Mouse (Mus musculus) forebrain, embryonic 13.5 days (tissue): ENCODE results near the gene Golga2. TPM values are rescaled to one million over a fixed set of nuclear protein-coding genes. Genes with fewer than 3 reads are reported as not detected.

Source experiments
- ATAC-seq: fragments of 200-750 bp; cut with Nextera tagmentation; 2 replicates; pipeline ENCODE4 v1.8.0; 2017
- H3K27ac ChIP-seq: fragments of 300-500 bp; sonication (generic); 2 replicates; pipeline ENCODE4 v1.5.1; 2015; ENCODE audit warnings: inconsistent platforms, mild to moderate bottlenecking, moderate library complexity
- H3K27me3 ChIP-seq: fragments of 300-500 bp; sonication (generic); 2 replicates; pipeline ENCODE4 v1.6.1; 2015; ENCODE audit warnings: mild to moderate bottlenecking, inconsistent platforms
- H3K36me3 ChIP-seq: fragments of 300-500 bp; sonication (generic); 2 replicates; pipeline ENCODE4 v1.6.1; 2015; ENCODE audit warnings: mild to moderate bottlenecking, inconsistent platforms; ENCODE audit not compliant: poor library complexity, severe bottlenecking
- H3K4me1 ChIP-seq: fragments of 300-500 bp; sonication (generic); 2 replicates; pipeline ENCODE4 v1.6.1; 2015; ENCODE audit warnings: inconsistent platforms
- H3K4me2 ChIP-seq: fragments of 300-500 bp; sonication (generic); 2 replicates; pipeline ENCODE4 v1.6.1; 2015; ENCODE audit warnings: inconsistent platforms, mild to moderate bottlenecking, moderate library complexity
- H3K4me3 ChIP-seq: fragments of 300-500 bp; sonication (generic); 2 replicates; pipeline ENCODE4 v1.5.1; 2015; ENCODE audit warnings: mild to moderate bottlenecking, inconsistent platforms
- H3K9ac ChIP-seq: fragments of 300-500 bp; sonication (generic); 2 replicates; pipeline ENCODE4 v1.6.1; 2015; ENCODE audit warnings: mild to moderate bottlenecking, inconsistent platforms
- H3K9me3 ChIP-seq: fragments of 300-500 bp; sonication (generic); replicated peaks from 2 replicates; pipeline ENCODE4 v1.6.1; 2016; ENCODE audit warnings: inconsistent platforms
- WGBS: fragments of 180-500 bp; shearing (Covaris S2); methylation state at CpG from one replicate; pipeline ENCODE4 v1.1.7; 2015; 5-methylcytosine and 5-hydroxymethylcytosine counted together
- polyA plus RNA-seq: library from polyadenylated mRNA; unstranded; fragments of >200 nt; fragmentation: Nextera tagmentation; extraction: Ambion mirVana; gene quantifications from 2 replicates; pipeline ENCODE4 v1.2.1, GENCODE M21; 2015

Gene Golga2
- polyA plus RNA-seq, 1 experiment from 2014 or later: 20.5 TPM

- Histone ChIP-seq H3K4me2 (no peak overlapping the region), H3K4me3 (no peak overlapping the region), H3K4me1 (peaks cover 17% of the 10 kb centered on the region), H3K36me3 (peaks cover 68% of the 10 kb centered on the region), H3K27me3 (no peaks in the 10 kb centered on the region), H3K9me3 (no peaks in the 10 kb centered on the region), H3K9ac (no peak overlapping the region), H3K27ac (no peak overlapping the region)
- no peak for ATAC-seq
- 93% methylated on average over 11 of the region's 11 CpGs for WGBS
Observed at GRCm38 (mm10) chr2:32256273-32256672, 30.9 kb upstream of the Golga2 start.

GRCm38 (mm10) chr2:32258887-32259533 lies 28.2 kb upstream of the Golga2 start:
- peak overlapping the region; percentile 86 for H3K4me3 ChIP-seq
- no peaks in the 10 kb centered on the region for H3K27me3 ChIP-seq
- H3K9me3 ChIP-seq: no peaks in the 10 kb centered on the region
- 56% methylated on average over 6 of the region's 6 CpGs for WGBS
- peaks cover 17% of the 10 kb centered on the region for H3K4me1 ChIP-seq
- no peak overlapping the region for H3K27ac ChIP-seq
- H3K4me2 ChIP-seq: peak overlapping the region; percentile 87
- no peak for ATAC-seq
- H3K36me3 ChIP-seq: peaks cover 40% of the 10 kb centered on the region
- peak overlapping the region; percentile 84 for H3K9ac ChIP-seq

- Histone ChIP-seq H3K4me2 (peak within 1 kb of the TSS; percentile 87), H3K9ac (peak within 1 kb of the TSS; percentile 84), H3K9me3 (no peaks in the 10 kb centered on the region), H3K27ac (peak within 1 kb of the TSS; percentile 32; the same call in 1 of the 2 replicates), H3K4me3 (peak within 1 kb of the TSS; percentile 86), H3K36me3 (peaks cover 32% of the 10 kb centered on the region), H3K27me3 (no peaks in the 10 kb centered on the region), H3K4me1 (peaks cover 17% of the 10 kb centered on the region)
- 1% methylated on average over 57 of the region's 59 CpGs for WGBS
- peak; percentile 91 for ATAC-seq
Observed at GRCm38 (mm10) chr2:32259657-32260417, 27.3 kb upstream of the Golga2 start, which contains the start of gene Uck1. Uck1 (minus strand) TSS chr2:32260159.

GRCm38 (mm10) chr2:32260635-32261034 lies 26.5 kb upstream of the Golga2 start:
- Histone ChIP-seq H3K4me3 (peak overlapping the region; percentile 86; the same call in 1 of the 2 replicates), H3K27ac (no peak overlapping the region), H3K4me2 (peak overlapping the region; percentile 87), H3K36me3 (peaks cover 28% of the 10 kb centered on the region), H3K27me3 (no peaks in the 10 kb centered on the region), H3K9me3 (no peaks in the 10 kb centered on the region), H3K9ac (no peak overlapping the region), H3K4me1 (peaks cover 17% of the 10 kb centered on the region)
- WGBS: 37% methylated on average over 4 of the region's 4 CpGs
- no peak for ATAC-seq

- ATAC-seq: no peak
- WGBS: 77% methylated on average over 3 of the region's 3 CpGs
- H3K4me2 ChIP-seq: no peak overlapping the region
Observed at GRCm38 (mm10) chr2:32275823-32276222, 11.4 kb upstream of the Golga2 start.

GRCm38 (mm10) chr2:32282289-32282688 lies 4.9 kb upstream of the Golga2 start:
- 91% methylated on average over 2 of the region's 2 CpGs for WGBS
- no peak overlapping the region for H3K4me3 ChIP-seq

More at GRCm38 (mm10) chr2:32275823-32276222, 11.4 kb upstream of the Golga2 start:
- Histone ChIP-seq H3K27me3 (no peaks in the 10 kb centered on the region), H3K9ac (no peak overlapping the region), H3K36me3 (peaks cover 43% of the 10 kb centered on the region), H3K27ac (no peak overlapping the region), H3K9me3 (no peaks in the 10 kb centered on the region), H3K4me3 (no peak overlapping the region), H3K4me1 (no peaks in the 10 kb centered on the region)

GRCm38 (mm10) chr2:32282727-32283126 lies 4.5 kb upstream of the Golga2 start:
- no peak overlapping the region for H3K9ac ChIP-seq
- no peak overlapping the region for H3K27ac ChIP-seq
- 89% methylated on average over 1 of the region's 1 CpGs for WGBS
- no peak overlapping the region for H3K4me3 ChIP-seq
- peaks cover 74% of the 10 kb centered on the region for H3K36me3 ChIP-seq
- no peaks in the 10 kb centered on the region for H3K27me3 ChIP-seq
- H3K4me2 ChIP-seq: no peak overlapping the region
- ATAC-seq: no peak
- H3K9me3 ChIP-seq: no peaks in the 10 kb centered on the region
- H3K4me1 ChIP-seq: peaks cover 11% of the 10 kb centered on the region

More at GRCm38 (mm10) chr2:32282289-32282688, 4.9 kb upstream of the Golga2 start:
- no peak for ATAC-seq
- Histone ChIP-seq H3K9me3 (no peaks in the 10 kb centered on the region), H3K9ac (no peak overlapping the region), H3K27ac (no peak overlapping the region), H3K4me1 (peaks cover 11% of the 10 kb centered on the region), H3K27me3 (no peaks in the 10 kb centered on the region), H3K36me3 (peaks cover 78% of the 10 kb centered on the region), H3K4me2 (no peak overlapping the region)

- Histone ChIP-seq H3K27ac (no peak overlapping the region), H3K4me3 (no peak overlapping the region), H3K27me3 (no peaks in the 10 kb centered on the region), H3K9ac (no peak overlapping the region), H3K4me1 (peaks cover 16% of the 10 kb centered on the region), H3K9me3 (no peaks in the 10 kb centered on the region), H3K4me2 (no peak overlapping the region), H3K36me3 (peaks cover 61% of the 10 kb centered on the region)
- ATAC-seq: no peak
- 99% methylated on average over 3 of the region's 3 CpGs for WGBS
Observed at GRCm38 (mm10) chr2:32283986-32284385, 3.2 kb upstream of the Golga2 start.

GRCm38 (mm10) chr2:32287923-32288367 lies 761 bp downstream of the Golga2 start, which contains the start of gene Swi5:
Swi5 (minus strand) TSS chr2:32288075.
- H3K27ac ChIP-seq: peak within 1 kb of the TSS; percentile 68; the same call in 1 of the 2 replicates
- WGBS: under 1% methylated on average over 41 of the region's 41 CpGs
- H3K36me3 ChIP-seq: peaks cover 30% of the 10 kb centered on the region
- H3K9ac ChIP-seq: peak within 1 kb of the TSS; percentile 87
- H3K4me3 ChIP-seq: peak within 1 kb of the TSS; percentile 82
- H3K4me2 ChIP-seq: peak within 1 kb of the TSS; percentile 96
- peaks cover 22% of the 10 kb centered on the region for H3K4me1 ChIP-seq
- no peaks in the 10 kb centered on the region for H3K9me3 ChIP-seq
- no peaks in the 10 kb centered on the region for H3K27me3 ChIP-seq
- ATAC-seq: peak; percentile 99

GRCm38 (mm10) chr2:32288371-32288931 lies 1.3 kb downstream of the Golga2 start:
- Histone ChIP-seq H3K36me3 (peaks cover 30% of the 10 kb centered on the region), H3K4me2 (peak overlapping the region; percentile 79), H3K4me1 (peaks cover 22% of the 10 kb centered on the region), H3K27ac (0 out of 2 replicates have a peak overlapping the region, but pooled peaks have one; percentile 19), H3K4me3 (peak overlapping the region; percentile 82), H3K9ac (peak overlapping the region; percentile 84), H3K27me3 (no peaks in the 10 kb centered on the region), H3K9me3 (no peaks in the 10 kb centered on the region)
- peak; percentile 67 for ATAC-seq
- WGBS: 2% methylated on average over 26 of the region's 29 CpGs

GRCm38 (mm10) chr2:32289578-32289977 lies 2.4 kb downstream of the Golga2 start:
- Histone ChIP-seq H3K27me3 (no peaks in the 10 kb centered on the region), H3K4me3 (peak overlapping the region; percentile 82; the same call in 1 of the 2 replicates), H3K27ac (no peak overlapping the region), H3K9ac (no peak overlapping the region), H3K36me3 (peaks cover 24% of the 10 kb centered on the region), H3K4me1 (peaks cover 22% of the 10 kb centered on the region), H3K4me2 (peak overlapping the region; percentile 79; the same call in 1 of the 2 replicates), H3K9me3 (no peaks in the 10 kb centered on the region)
- ATAC-seq: no peak

GRCm38 (mm10) chr2:32294348-32294747 lies 7.2 kb downstream of the Golga2 start:
- Histone ChIP-seq H3K36me3 (peaks cover 51% of the 10 kb centered on the region), H3K9me3 (no peaks in the 10 kb centered on the region), H3K4me3 (no peak overlapping the region), H3K27ac (no peak overlapping the region), H3K4me2 (no peak overlapping the region), H3K27me3 (no peaks in the 10 kb centered on the region), H3K9ac (no peak overlapping the region), H3K4me1 (peaks cover 2% of the 10 kb centered on the region)
- no peak for ATAC-seq
- 89% methylated on average over 8 of the region's 8 CpGs for whole genome bisulfite sequencing
